39 mouse cellular contexts compared by ENCODE assay signal in genomic region chr9:108440485-108440884, GRCm38 (mm10). TPM values are rescaled to one million over a fixed set of nuclear protein-coding genes. Genes with fewer than 3 reads are reported as not detected.
DNase-seq lines count a peak whose midpoint lies in the region; ATAC-seq and TF ChIP-seq lines count a peak whose summit lies in the region.
"Had no signal": no experiment of that assay in that cellular context is flagged by ENCODE, and none has a peak within 500 bp of the region (broad histone marks: within the 10 kb centered on the region; RNA-seq: fewer than 3 reads in every experiment).

No protein-coding gene starts in this region.

- TF ChIP-seq POLR2A in lung, adult 2 months (IDR thresholded peaks at IDR 0.05; ENCODE audit: borderline replicate concordance, extremely low read depth, low read depth, low read length) = no peak
- no peak for TF ChIP-seq POLR2A in olfactory bulb, adult 2 months (IDR thresholded peaks at IDR 0.05; ENCODE audit: insufficient read depth, low read depth, low read length)

- no peak overlapping the region for H3K4me3 ChIP-seq in heart, postnatal 0 days (ENCODE audit: low read depth, low read length)
- no peak overlapping the region for H3K4me3 ChIP-seq in lung, postnatal 0 days (ENCODE audit: low read depth, low read length)
- no peak overlapping the region for H3K4me3 ChIP-seq in lung, adult 2 months (replicated peaks; ENCODE audit: extremely low read depth, low read depth, low read length)
- H3K4me3 ChIP-seq in olfactory bulb, adult 2 months (ENCODE audit: insufficient read depth, low read depth, low read length) = no peak overlapping the region
- H3K4me3 ChIP-seq: embryonic facial prominence, embryonic 13.5 days; erythroblast, embryonic 14.5 days; forebrain, embryonic 12.5 days; hindbrain, embryonic 13.5 days; megakaryocyte, embryonic 14.5 days; midbrain, embryonic 12.5 days; myocyte; neural tube, embryonic 12.5 days had no signal

- 62% methylated on average over 5 of the region's 5 CpGs for WGBS in heart, postnatal 0 days
- WGBS in lung, postnatal 0 days = 47% methylated on average over 5 of the region's 5 CpGs
- WGBS in lung, adult 2 months = 53% methylated on average over 5 of the region's 5 CpGs
- WGBS in olfactory bulb, adult 2 months = 32% methylated on average over 5 of the region's 5 CpGs

- TF ChIP-seq EP300 in heart, postnatal 0 days (IDR thresholded peaks at IDR 0.05; ENCODE audit: low read depth) = no peak
- TF ChIP-seq EP300 in lung, postnatal 0 days (IDR thresholded peaks at IDR 0.05) = no peak

- no peak overlapping the region for H3K4me2 ChIP-seq in heart, postnatal 0 days (ENCODE audit: low read depth, low read length)
- no peak overlapping the region for H3K4me2 ChIP-seq in lung, postnatal 0 days (replicated peaks; ENCODE audit: low read depth, low read length)
- H3K4me2 ChIP-seq: embryonic facial prominence, embryonic 13.5 days; forebrain, embryonic 12.5 days; heart, embryonic 11.5 days; hindbrain, embryonic 13.5 days; lung, embryonic 14.5 days; midbrain, embryonic 12.5 days; neural tube, embryonic 12.5 days had no signal

- peak; percentile 71 for ATAC-seq in frontal cortex, adult (ENCODE audit: low TSS enrichment)
- ATAC-seq in heart, postnatal 0 days (ENCODE audit: insufficient read depth, low read depth) = no peak
- ATAC-seq in lung, postnatal 0 days = no peak
- ATAC-seq: CD4-positive, CD25-positive, alpha-beta regulatory T cell, adult 4 months; intestine, embryonic 16.5 days had no signal

- peaks cover 22% of the 10 kb centered on the region; the same call in 1 of the 2 replicates for H3K4me1 ChIP-seq in heart, postnatal 0 days (ENCODE audit: control insufficient read depth, insufficient read depth)
- peaks cover 4% of the 10 kb centered on the region; the same call in 1 of the 2 replicates for H3K4me1 ChIP-seq in lung, postnatal 0 days (ENCODE audit: insufficient read depth, low read depth, low read length)
- peaks cover 5% of the 10 kb centered on the region for H3K4me1 ChIP-seq in lung, adult 2 months (ENCODE audit: control insufficient read depth, insufficient read depth, low read length)
- peaks cover 25% of the 10 kb centered on the region for H3K4me1 ChIP-seq in olfactory bulb, adult 2 months (ENCODE audit: control insufficient read depth, insufficient read depth, low read length)
- H3K4me1 ChIP-seq: forebrain, embryonic 12.5 days; midbrain, embryonic 12.5 days; neural tube, embryonic 12.5 days had no signal

- H3K9ac ChIP-seq in heart, postnatal 0 days (replicated peaks; ENCODE audit: low read depth, low read length) = no peak overlapping the region
- H3K9ac ChIP-seq in lung, postnatal 0 days (replicated peaks; ENCODE audit: low read depth) = no peak overlapping the region
- H3K9ac ChIP-seq: embryonic facial prominence, embryonic 13.5 days; forebrain, embryonic 12.5 days; hindbrain, embryonic 13.5 days; liver, embryonic 14.5 days; lung, embryonic 14.5 days; midbrain, embryonic 12.5 days; neural tube, embryonic 12.5 days had no signal

- TF ChIP-seq CTCF in heart, postnatal 0 days (IDR thresholded peaks at IDR 0.05; ENCODE audit: low read depth) = no peak
- TF ChIP-seq CTCF in lung, postnatal 0 days (IDR thresholded peaks at IDR 0.05) = no peak
- no peak for TF ChIP-seq CTCF in lung, adult 2 months (IDR thresholded peaks at IDR 0.05; ENCODE audit: insufficient read depth, low read length)
- TF ChIP-seq CTCF in olfactory bulb, adult 2 months (IDR thresholded peaks at IDR 0.05; ENCODE audit: insufficient read depth, low read depth, low read length) = no peak

- no peaks in the 10 kb centered on the region for H3K27me3 ChIP-seq in heart, postnatal 0 days (ENCODE audit: control insufficient read depth, insufficient read depth, low read length)
- H3K27me3 ChIP-seq in lung, postnatal 0 days (replicated peaks; ENCODE audit: insufficient read depth, low read length) = no peaks in the 10 kb centered on the region
- H3K27me3 ChIP-seq: embryonic facial prominence, embryonic 13.5 days; forebrain, embryonic 12.5 days; hindbrain, embryonic 13.5 days; midbrain, embryonic 12.5 days; neural tube, embryonic 12.5 days had no signal

- 0 out of 2 replicates have a peak, but pooled peaks cover 2% of the 10 kb centered on the region for H3K9me3 ChIP-seq in heart, postnatal 0 days (replicated peaks; ENCODE audit: control insufficient read depth, low read length)
- no peaks in the 10 kb centered on the region for H3K9me3 ChIP-seq in lung, postnatal 0 days (ENCODE audit: low read length)
- H3K9me3 ChIP-seq: embryonic facial prominence, embryonic 13.5 days; forebrain, embryonic 12.5 days; hindbrain, embryonic 13.5 days; midbrain, embryonic 12.5 days; neural tube, embryonic 12.5 days had no signal

- peak overlapping the region; percentile 37; the same call in 1 of the 2 replicates for H3K27ac ChIP-seq in heart, postnatal 0 days (ENCODE audit: low read depth)
- 0 out of 2 replicates have a peak overlapping the region, but pooled peaks have one; percentile 9 for H3K27ac ChIP-seq in lung, postnatal 0 days (ENCODE audit: low read length)
- peak overlapping the region; percentile 82 for H3K27ac ChIP-seq in olfactory bulb, adult 2 months (ENCODE audit: insufficient read depth, low read depth, low read length)
- H3K27ac ChIP-seq: embryonic facial prominence, embryonic 13.5 days; forebrain, embryonic 12.5 days; hindbrain, embryonic 13.5 days; liver, embryonic 14.5 days; midbrain, embryonic 12.5 days; neural tube, embryonic 12.5 days had no signal

- no peak for DNase-seq in frontal cortex, postnatal 10 days (ENCODE audit: low spot score in 2 of 2)
- no peak for DNase-seq in heart, postnatal 0 days (ENCODE audit: low spot score)
- DNase-seq in heart, adult 18-20 months = no peak
- DNase-seq in lung, postnatal 0 days (ENCODE audit: low spot score) = no peak
- no peak for DNase-seq in lung, adult 2 months
- DNase-seq in kidney, postnatal 14 days = no peak
- DNase-seq: adrenal gland, postnatal 14 days; cerebellum, adult 11-12 months; cerebellum, adult 9-11 months; embryo, embryonic 11 days; heart, postnatal 36 days; kidney, adult 8-10 months; kidney, postnatal 10 days; layer of hippocampus, adult 9-11 months; liver; lung, postnatal 36 days; thymus, postnatal 4 days had no signal

- H3K36me3 ChIP-seq in heart, postnatal 0 days (replicated peaks; ENCODE audit: control insufficient read depth, insufficient read depth, low read length) = no peaks in the 10 kb centered on the region
- H3K36me3 ChIP-seq in lung, postnatal 0 days (ENCODE audit: insufficient read depth, low read length) = no peaks in the 10 kb centered on the region
- H3K36me3 ChIP-seq: embryonic facial prominence, embryonic 13.5 days; forebrain, embryonic 12.5 days; hindbrain, embryonic 13.5 days; midbrain, embryonic 12.5 days; neural tube, embryonic 12.5 days had no signal

RNA-seq across cellular contexts. Expression of gene BC048562, which starts 4.2 kb away (rescaled TPM):
- not detected in 2 replicates for total RNA-seq in heart, postnatal 0 days (2014; rRNA removed; ENCODE audit: low replicate concordance)
- not detected in 2 replicates for polyA plus RNA-seq in heart, postnatal 0 days (2015; fragmentation: Nextera tagmentation; extraction: Ambion mirVana)
- not detected for total RNA-seq in heart, adult 18-20 months (2021)
- polyA plus RNA-seq in lung, postnatal 0 days (2015; fragmentation: Nextera tagmentation; extraction: Ambion mirVana) = not detected in 2 replicates
- not detected in 2 replicates for polyA plus RNA-seq in lung, adult 2 months (2012; rRNA removed)
- not detected in 2 replicates for polyA plus RNA-seq in olfactory bulb, adult 2 months (2012; ENCODE audit: insufficient read depth, insufficient read length, low replicate concordance, missing spikeins)
- total RNA-seq: adrenal gland, postnatal 14 days; gastrocnemius, adult 8-10 months; gastrocnemius, postnatal 4 days; heart, postnatal 36 days; left cerebral cortex, adult 8-10 months; midbrain, postnatal 0 days had no signal
- polyA plus RNA-seq: CD4-positive, CD25-positive, alpha-beta regulatory T cell, adult 4 months; embryonic facial prominence, embryonic 13.5 days; erythroblast, embryonic 14.5 days; forebrain, embryonic 12.5 days; heart, embryonic 11.5 days; hindbrain, embryonic 13.5 days; intestine, embryonic 16.5 days; limb, embryonic 11.5 days; liver, embryonic 14.5 days; lung, embryonic 14.5 days; midbrain, embryonic 12.5 days; midbrain, postnatal 0 days; myocyte; neural tube, embryonic 12.5 days; spleen, adult 2 months; thymus, postnatal 0 days had no signal

RNA-seq across cellular contexts. Expression of gene Ccdc36, which starts 12.2 kb away (rescaled TPM):
- not detected in 2 replicates for total RNA-seq in heart, postnatal 0 days (2014; rRNA removed; ENCODE audit: low replicate concordance)
- 0.14 and 0.25 TPM in 2 replicates for polyA plus RNA-seq in heart, postnatal 0 days (2015; fragmentation: Nextera tagmentation; extraction: Ambion mirVana)
- not detected for total RNA-seq in heart, adult 18-20 months (2021)
- 0.31 and 0.56 TPM in 2 replicates for polyA plus RNA-seq in lung, postnatal 0 days (2015; fragmentation: Nextera tagmentation; extraction: Ambion mirVana)
- polyA plus RNA-seq in lung, adult 2 months (2012; rRNA removed) = not detected in 2 replicates
- not detected in 2 replicates for polyA plus RNA-seq in olfactory bulb, adult 2 months (2012; ENCODE audit: insufficient read depth, insufficient read length, low replicate concordance, missing spikeins)
- total RNA-seq: adrenal gland, postnatal 14 days; gastrocnemius, adult 8-10 months; heart, postnatal 36 days had no signal
- polyA plus RNA-seq: erythroblast, embryonic 14.5 days; myocyte; spleen, adult 2 months had no signal

RNA-seq across cellular contexts. Expression of gene Ccdc71, which starts 19.8 kb away (rescaled TPM):
- total RNA-seq in heart, postnatal 0 days (2014; rRNA removed; ENCODE audit: low replicate concordance) = 14.0 and 24.0 TPM in 2 replicates
- 25.1 and 26.2 TPM in 2 replicates for polyA plus RNA-seq in heart, postnatal 0 days (2015; fragmentation: Nextera tagmentation; extraction: Ambion mirVana)
- total RNA-seq in heart, adult 18-20 months (2021) = 10 to 100 TPM; 23.1 to 23.3 TPM
- polyA plus RNA-seq in lung, postnatal 0 days (2015; fragmentation: Nextera tagmentation; extraction: Ambion mirVana) = 42.1 and 44.3 TPM in 2 replicates
- 26.8 and 27.2 TPM in 2 replicates for polyA plus RNA-seq in lung, adult 2 months (2012; rRNA removed)
- polyA plus RNA-seq in olfactory bulb, adult 2 months (2012; ENCODE audit: insufficient read depth, insufficient read length, low replicate concordance, missing spikeins) = not detected in 2 replicates

RNA-seq across cellular contexts. Expression of gene Klhdc8b, which starts 20.9 kb away (rescaled TPM):
- 180 and 186 TPM in 2 replicates for total RNA-seq in heart, postnatal 0 days (2014; rRNA removed; ENCODE audit: low replicate concordance)
- polyA plus RNA-seq in heart, postnatal 0 days (2015; fragmentation: Nextera tagmentation; extraction: Ambion mirVana) = 91.6 and 92.7 TPM in 2 replicates
- total RNA-seq in heart, adult 18-20 months (2021) = 1 to 10 TPM; 4.7 to 5.5 TPM
- polyA plus RNA-seq in lung, postnatal 0 days (2015; fragmentation: Nextera tagmentation; extraction: Ambion mirVana) = 60.5 and 77.6 TPM in 2 replicates
- 108 and 109 TPM in 2 replicates for polyA plus RNA-seq in lung, adult 2 months (2012; rRNA removed)
- polyA plus RNA-seq in olfactory bulb, adult 2 months (2012; ENCODE audit: insufficient read depth, insufficient read length, low replicate concordance, missing spikeins) = not detected in 2 replicates

RNA-seq across cellular contexts. Expression of gene Lamb2, which starts 39.1 kb away (rescaled TPM):
- 161 and 182 TPM in 2 replicates for total RNA-seq in heart, postnatal 0 days (2014; rRNA removed; ENCODE audit: low replicate concordance)
- polyA plus RNA-seq in heart, postnatal 0 days (2015; fragmentation: Nextera tagmentation; extraction: Ambion mirVana) = 44.4 and 50.8 TPM in 2 replicates
- 100 to 1,000 TPM; 334 to 339 TPM for total RNA-seq in heart, adult 18-20 months (2021)
- 54.8 and 55.2 TPM in 2 replicates for polyA plus RNA-seq in lung, postnatal 0 days (2015; fragmentation: Nextera tagmentation; extraction: Ambion mirVana)
- 189 and 231 TPM in 2 replicates for polyA plus RNA-seq in lung, adult 2 months (2012; rRNA removed)
- polyA plus RNA-seq in olfactory bulb, adult 2 months (2012; ENCODE audit: insufficient read depth, insufficient read length, low replicate concordance, missing spikeins) = not detected in 2 replicates

Comparison
In these comparisons a context has a peak if more than half of its experiments do, and no peak if none do; other contexts are left out.
1. H3K27ac ChIP-seq: peak in every context shown above with its lines; median percentile 82 in olfactory bulb, adult 2 months; 37 in heart, postnatal 0 days; 9 in lung, postnatal 0 days.
2. RNA of gene Ccdc71, which starts 19.8 kb away (polyA plus RNA-seq): 42.1 to 44.3 TPM in lung, postnatal 0 days, 26.8 to 27.2 TPM in lung, adult 2 months and 25.1 to 26.2 TPM in heart, postnatal 0 days; not detected in olfactory bulb, adult 2 months; every median in the first group is over 10 times any median in the second.